Mouse (Mus musculus) embryo, embryonic 11 days (tissue): ENCODE results near the gene Baiap2l1.

Experiments used
- DNase-seq: peaks from one replicate; pipeline ENCODE4 v3.0.0-alpha.2; 2015

The Baiap2l1 gene

DNA sequence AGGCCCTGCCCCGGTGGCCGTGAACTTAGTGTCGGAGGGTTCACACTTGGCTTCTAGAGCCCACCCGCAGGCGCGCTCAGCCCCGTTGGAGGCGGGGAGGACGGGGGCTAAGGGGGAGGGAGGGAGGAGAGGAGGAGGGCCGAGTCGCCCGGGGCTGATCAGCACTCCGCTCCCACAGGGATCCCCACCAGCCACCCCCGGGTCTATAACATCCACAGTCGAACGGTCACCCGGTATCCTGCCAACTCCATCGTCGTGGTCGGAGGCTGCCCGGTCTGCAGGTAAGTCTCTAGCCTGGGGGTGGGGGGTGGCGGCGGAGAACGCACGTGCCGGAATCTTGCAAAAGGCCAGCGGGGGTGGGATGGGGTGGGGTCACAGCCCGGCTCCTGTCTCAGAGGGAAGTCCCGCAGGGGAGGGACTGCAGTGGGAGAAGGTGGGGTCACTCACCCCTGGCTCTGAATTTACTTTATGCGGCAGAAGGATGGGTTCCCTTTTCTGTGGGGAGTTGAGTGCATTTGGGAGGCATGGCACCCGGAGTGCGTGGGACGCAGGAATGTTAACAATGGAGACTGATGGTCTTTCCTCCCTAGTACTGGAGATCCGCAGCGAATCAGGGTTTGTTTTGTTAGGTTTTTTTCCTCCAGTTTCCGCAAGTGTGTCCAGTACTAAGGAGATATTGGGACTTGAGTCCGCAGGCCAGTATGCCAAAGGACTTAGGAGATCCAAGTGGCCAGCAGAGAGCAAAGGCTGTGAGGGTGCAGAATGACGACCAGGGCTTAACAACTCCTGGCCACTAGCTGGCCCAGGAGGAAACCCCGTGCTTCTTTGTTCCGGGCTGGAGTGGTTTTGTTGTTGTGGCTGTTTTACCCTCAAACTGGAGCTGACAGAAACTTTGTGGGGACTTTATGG lies 102.0 kb downstream of the Baiap2l1 start:
- peak; percentile 80 for DNase-seq

DNA sequence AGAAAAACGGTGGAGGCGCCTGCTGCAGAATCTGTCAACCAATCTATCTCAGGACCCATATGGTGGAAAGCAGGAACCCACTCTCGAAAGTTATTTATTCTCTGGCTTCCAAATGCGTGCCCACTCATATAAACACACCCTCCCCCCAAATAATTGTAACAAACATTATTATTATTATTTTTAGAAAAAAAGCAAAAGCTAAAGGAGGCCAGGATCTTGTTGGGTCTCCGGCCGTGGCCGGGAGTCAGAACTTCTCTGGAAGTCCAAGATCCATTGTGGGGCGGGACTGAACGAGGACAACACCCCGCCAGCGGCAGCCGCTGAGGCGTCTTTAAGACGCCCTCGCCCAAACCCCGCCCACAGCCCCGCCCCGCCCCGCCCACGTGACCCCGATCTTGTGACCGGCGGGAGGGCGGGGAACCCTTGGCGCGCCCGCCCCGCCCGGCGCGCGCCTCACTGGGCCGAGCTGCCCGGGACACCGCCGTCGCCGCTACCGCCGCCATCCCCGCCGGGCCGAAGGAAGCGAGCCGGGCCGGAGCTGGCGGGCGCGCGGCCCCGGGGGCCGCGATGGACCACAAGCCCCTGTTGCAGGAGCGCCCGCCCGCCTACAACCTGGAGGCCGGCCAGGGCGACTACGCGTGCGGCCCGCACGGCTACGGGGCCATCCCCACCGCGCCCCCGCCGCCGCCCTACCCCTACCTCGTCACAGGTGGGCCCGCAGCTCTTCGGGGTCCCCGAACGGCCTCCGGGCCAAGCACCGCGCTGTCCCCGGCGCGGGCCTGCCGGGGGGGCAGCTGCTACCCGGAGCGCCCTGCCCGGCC lies 102.9 kb downstream of the Baiap2l1 start:
- DNase-seq = peak; percentile 95

- peak; percentile 41 for DNase-seq
These were observed 103.6 kb downstream of the Baiap2l1 start for GRCm38 (mm10) chr5:144254122-144254810.

DNA sequence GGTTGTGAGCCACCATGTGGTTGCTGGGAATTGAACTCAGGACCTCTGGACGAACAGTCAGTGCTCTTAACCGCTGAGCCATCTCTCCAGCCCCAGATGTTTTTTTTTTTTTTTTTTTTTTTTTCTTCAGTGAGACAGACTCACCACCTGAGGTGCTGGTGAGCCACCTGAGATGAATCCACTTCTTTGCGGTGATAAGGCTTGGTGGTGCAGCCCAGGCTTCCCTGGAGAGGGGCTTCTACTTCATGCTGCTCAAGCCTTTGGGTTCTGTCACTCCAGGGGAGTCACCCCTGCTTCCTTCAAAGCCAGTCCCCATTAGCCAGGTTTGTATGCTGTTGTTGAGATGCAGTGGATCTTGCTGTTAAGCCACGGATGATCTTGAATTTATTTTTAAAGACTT lies 104.7 kb downstream of the Baiap2l1 start:
- no peak for DNase-seq

GRCm38 (mm10) chr5:144251876-144252577 lies 105.9 kb downstream of the Baiap2l1 start:
- DNase-seq = no peak

- DNase-seq = no peak
These were observed 108.0 kb downstream of the Baiap2l1 start for GRCm38 (mm10) chr5:144249871-144250270.

- DNase-seq = no peak
These were observed 109.9 kb downstream of the Baiap2l1 start for GRCm38 (mm10) chr5:144247906-144248585.

- no peak for DNase-seq
These were observed 110.6 kb downstream of the Baiap2l1 start for GRCm38 (mm10) chr5:144247307-144247706.

- no peak for DNase-seq
These were observed 111.2 kb downstream of the Baiap2l1 start for GRCm38 (mm10) chr5:144246669-144247068.

- DNase-seq = no peak
These were observed 112.3 kb downstream of the Baiap2l1 start for GRCm38 (mm10) chr5:144245592-144245991.

GRCm38 (mm10) chr5:144243901-144244487 lies 113.9 kb downstream of the Baiap2l1 start, which contains the start of gene Bri3:
Gene Bri3, plus strand, starts transcription at chr5:144244437.
- no peak for DNase-seq

GRCm38 (mm10) chr5:144238969-144239368 lies 118.9 kb downstream of the Baiap2l1 start:
- no peak for DNase-seq

- DNase-seq = no peak
These were observed 123.2 kb downstream of the Baiap2l1 start for GRCm38 (mm10) chr5:144234714-144235113.

GRCm38 (mm10) chr5:144234222-144234621 lies 123.7 kb downstream of the Baiap2l1 start:
- no peak for DNase-seq

DNA sequence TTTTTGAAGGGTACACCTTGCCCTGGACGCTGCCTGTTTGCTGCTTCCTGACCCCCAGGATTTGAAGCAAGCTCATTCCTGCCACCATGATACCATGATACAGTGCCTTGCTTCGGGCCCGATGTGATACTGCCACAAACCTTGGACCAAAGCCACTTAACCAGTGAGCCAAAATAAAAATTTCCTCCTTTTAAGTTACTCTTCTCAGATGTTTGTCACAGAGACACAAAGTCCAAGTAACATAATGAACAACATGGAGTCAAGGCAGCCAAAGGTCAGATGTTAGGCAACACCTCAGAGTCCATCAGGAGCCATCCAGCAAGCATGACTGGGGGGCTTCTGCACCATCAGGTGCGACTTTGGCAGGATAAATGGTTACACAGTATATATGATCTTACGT lies 125.4 kb downstream of the Baiap2l1 start:
- no peak for DNase-seq

GRCm38 (mm10) chr5:144231410-144231809 lies 126.5 kb downstream of the Baiap2l1 start:
- peak; percentile 10 for DNase-seq

- DNase-seq = no peak
These were observed 127.7 kb downstream of the Baiap2l1 start for GRCm38 (mm10) chr5:144230216-144230615.

DNA sequence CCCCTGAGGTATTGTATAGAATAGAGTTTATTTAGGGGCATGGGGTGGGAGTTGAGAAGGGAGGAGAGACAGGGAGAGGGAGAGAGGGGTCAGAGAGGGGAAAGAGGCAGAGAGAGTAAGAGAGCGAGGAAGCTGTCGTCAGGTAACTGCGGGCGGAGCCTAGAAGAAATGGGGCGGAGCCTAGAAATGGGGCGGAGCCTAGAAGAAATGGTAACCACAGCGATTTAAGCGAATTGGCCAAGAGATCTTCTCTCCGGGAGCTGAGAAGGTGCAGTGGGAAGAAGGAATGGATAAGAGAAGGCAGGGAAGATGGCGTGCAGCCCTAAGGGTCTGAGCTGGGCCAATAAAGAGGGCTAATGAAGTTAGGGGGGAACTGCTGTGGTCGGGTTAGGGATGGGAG lies 131.7 kb downstream of the Baiap2l1 start:
- no peak for DNase-seq

- peak; percentile 19 for DNase-seq
These were observed 133.8 kb downstream of the Baiap2l1 start for GRCm38 (mm10) chr5:144223899-144224816.

- peak; percentile 97 for DNase-seq
These were observed 134.4 kb downstream of the Baiap2l1 start, which contains the start of gene Tecpr1 for GRCm38 (mm10) chr5:144223503-144223862. Gene Tecpr1, minus strand, starts transcription at chr5:144223615.
